Mouse (Mus musculus) embryonic facial prominence, embryonic 15.5 days (tissue): ENCODE results near the gene Zc3hc1. TPM values are rescaled to one million over a fixed set of nuclear protein-coding genes. Genes with fewer than 3 reads are reported as not detected.
A peak's percentile ranks its signal among the peaks of the same experiment; 100 is the strongest.
"Not testable (repeated sequence)": the region's sequence is repeated elsewhere in the genome, so short reads cannot be mapped to it uniquely, and the experiment has no call there.

Experiments
- ATAC-seq: fragments of 200-750 bp; cut with Nextera tagmentation; 2 replicates; pipeline ENCODE4 v1.8.0; 2017; ENCODE audit warnings: low read depth, moderate TSS enrichment; ENCODE audit not compliant: insufficient number of reproducible peaks, low FRiP score, low TSS enrichment
- H3K27ac ChIP-seq: fragments of 300-500 bp; sonication (generic); replicated peaks from 2 replicates; pipeline ENCODE4 v1.5.1; 2015; ENCODE audit warnings: mild to moderate bottlenecking, inconsistent platforms
- H3K27me3 ChIP-seq: fragments of 300-500 bp; sonication (generic); 2 replicates; pipeline ENCODE4 v1.6.1; 2015; ENCODE audit warnings: inconsistent platforms
- H3K36me3 ChIP-seq: fragments of 300-500 bp; sonication (generic); 2 replicates; pipeline ENCODE4 v1.6.1; 2015; ENCODE audit warnings: mild to moderate bottlenecking, inconsistent platforms
- H3K4me1 ChIP-seq: fragments of 300-500 bp; sonication (generic); 2 replicates; pipeline ENCODE4 v1.6.1; 2015; ENCODE audit warnings: inconsistent platforms
- H3K4me2 ChIP-seq: fragments of 300-500 bp; sonication (generic); replicated peaks from 2 replicates; pipeline ENCODE4 v1.6.1; 2015; ENCODE audit warnings: mild to moderate bottlenecking, inconsistent platforms
- H3K4me3 ChIP-seq: fragments of 300-500 bp; sonication (generic); replicated peaks from 2 replicates; pipeline ENCODE4 v1.5.1; 2015; ENCODE audit warnings: mild to moderate bottlenecking, inconsistent platforms
- H3K9ac ChIP-seq: fragments of 300-500 bp; sonication (generic); 2 replicates; pipeline ENCODE4 v1.6.1; 2015; ENCODE audit warnings: inconsistent platforms
- H3K9me3 ChIP-seq: fragments of 300-500 bp; sonication (generic); replicated peaks from 2 replicates; pipeline ENCODE4 v1.6.1; 2016; ENCODE audit warnings: inconsistent platforms
- WGBS: fragments of 180-500 bp; shearing (Covaris S2); methylation state at CpG from one replicate; pipeline ENCODE4 v1.1.7; 2015; 5-methylcytosine and 5-hydroxymethylcytosine counted together
- polyA plus RNA-seq: library from polyadenylated mRNA; unstranded; fragments of >200 nt; fragmentation: Nextera tagmentation; extraction: Ambion mirVana; gene quantifications from 2 replicates; pipeline ENCODE4 v1.2.1, GENCODE M21; 2015

Gene Zc3hc1
- polyA plus RNA-seq, 1 experiment from 2014 or later = 49.5 TPM

- 0 out of 2 replicates have a peak, but pooled peaks cover 3% of the 10 kb centered on the region for H3K36me3 ChIP-seq
- H3K9ac ChIP-seq = no peak overlapping the region
- no peaks in the 10 kb centered on the region for H3K27me3 ChIP-seq
- H3K27ac ChIP-seq = no peak overlapping the region
- WGBS = 81% methylated on average over 5 of the region's 5 CpGs
- no peak overlapping the region for H3K4me2 ChIP-seq
- no peak overlapping the region for H3K4me3 ChIP-seq
- no peak for ATAC-seq
- H3K9me3 ChIP-seq = no peaks in the 10 kb centered on the region
- H3K4me1 ChIP-seq = peaks cover 5% of the 10 kb centered on the region; the same call in 1 of the 2 replicates
These were observed 13.8 kb upstream of the Zc3hc1 start for GRCm38 (mm10) chr6:30404671-30405070.

DNA sequence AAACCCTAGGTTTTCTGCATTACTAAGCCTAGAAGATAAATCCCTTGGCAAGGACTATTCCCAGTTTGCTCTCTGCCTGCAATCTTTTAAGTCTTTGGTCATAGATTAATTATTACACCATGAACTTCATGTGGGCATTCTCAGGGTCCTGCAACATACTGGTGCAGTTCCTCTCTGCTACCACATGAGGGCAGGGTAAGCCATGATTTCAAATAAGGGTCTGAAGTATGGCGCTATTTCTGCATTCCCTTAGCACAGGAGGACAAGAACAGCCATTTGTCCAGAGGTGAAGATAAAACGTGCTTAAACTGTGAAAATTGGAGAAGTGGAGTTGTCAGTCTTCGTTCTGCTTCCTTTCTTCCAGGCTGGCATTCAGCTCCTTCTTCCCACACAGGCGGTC lies 12.6 kb upstream of the Zc3hc1 start:
- Histone ChIP-seq H3K27ac (no peak overlapping the region), H3K27me3 (no peaks in the 10 kb centered on the region), H3K4me1 (peaks cover 5% of the 10 kb centered on the region; the same call in 1 of the 2 replicates), H3K4me3 (peak overlapping the region; percentile 28), H3K9ac (no peak overlapping the region), H3K9me3 (no peaks in the 10 kb centered on the region), H3K36me3 (0 out of 2 replicates have a peak, but pooled peaks cover 3% of the 10 kb centered on the region), H3K4me2 (peak overlapping the region; percentile 42)
- 21% methylated on average over 4 of the region's 4 CpGs for WGBS
- no peak for ATAC-seq

DNA sequence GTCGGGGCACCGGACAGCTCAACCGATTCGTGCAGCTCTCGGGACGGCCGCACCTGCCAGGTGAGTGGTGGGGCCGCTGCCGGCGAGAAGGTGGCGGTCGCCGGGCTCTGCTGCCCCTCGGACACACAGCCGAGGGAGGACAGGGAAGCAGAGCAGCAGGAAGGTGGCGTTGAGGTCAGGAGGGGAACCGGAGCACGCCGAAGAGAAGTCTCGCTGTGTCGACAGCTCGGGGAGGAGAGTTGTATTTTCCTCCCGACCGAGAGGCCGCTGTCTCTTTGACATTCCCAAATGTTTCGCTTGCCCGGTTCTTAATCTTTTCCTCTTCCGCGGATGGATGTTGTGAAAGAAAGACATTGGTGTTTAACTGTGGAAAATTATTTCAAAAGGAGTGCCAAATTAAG lies 11.3 kb upstream of the Zc3hc1 start:
- peak overlapping the region; percentile 46 for H3K4me2 ChIP-seq
- H3K36me3 ChIP-seq = no peaks in the 10 kb centered on the region
- H3K9me3 ChIP-seq = no peaks in the 10 kb centered on the region
- 0 out of 2 replicates have a peak, but pooled peaks have one; percentile 2 for ATAC-seq
- H3K4me3 ChIP-seq = peak overlapping the region; percentile 99
- WGBS = under 1% methylated on average over 29 of the region's 29 CpGs
- peak overlapping the region; percentile 87 for H3K9ac ChIP-seq
- peak overlapping the region; percentile 91 for H3K27ac ChIP-seq
- H3K4me1 ChIP-seq = peaks cover 5% of the 10 kb centered on the region; the same call in 1 of the 2 replicates
- H3K27me3 ChIP-seq = no peaks in the 10 kb centered on the region

DNA sequence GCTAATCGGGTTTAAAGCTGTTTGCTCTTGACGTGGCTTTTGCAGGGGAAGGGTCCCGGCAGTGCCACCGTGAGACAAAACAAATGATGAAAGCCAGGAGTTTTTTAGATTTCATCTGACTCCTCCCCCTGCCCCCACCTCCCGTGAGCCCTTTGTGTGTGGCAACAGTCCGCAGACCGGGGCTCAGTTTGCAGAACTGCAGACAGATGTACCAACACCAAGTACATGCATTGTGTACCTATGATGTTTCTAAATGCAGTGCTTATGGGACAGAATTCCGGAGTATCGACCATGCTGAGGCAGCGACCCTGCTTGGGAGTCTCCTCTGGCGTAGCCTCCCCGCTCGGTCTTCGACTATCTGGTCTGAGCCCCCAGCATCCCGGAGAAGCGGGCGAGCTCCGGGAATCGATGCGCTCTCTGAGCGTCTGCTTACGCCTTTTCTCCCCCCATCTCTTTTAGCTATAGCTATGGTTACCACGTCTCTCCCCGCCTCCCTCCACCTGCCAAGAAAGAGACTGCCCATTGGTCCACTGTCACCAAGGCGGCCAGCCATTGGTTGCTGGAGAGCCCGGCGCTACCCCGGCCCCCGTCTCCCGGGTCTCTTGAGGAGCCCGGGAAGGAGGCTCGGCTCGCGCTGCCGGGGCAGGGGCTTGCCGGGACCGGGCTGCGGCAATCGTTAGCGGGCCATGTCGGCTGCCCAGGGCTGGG lies 10.6 kb upstream of the Zc3hc1 start, which contains the start of gene Klhdc10:
Gene Klhdc10 (plus strand): TSS at position 561 of the 708 bp plus-strand sequence.
- WGBS = under 1% methylated on average over 41 of the region's 41 CpGs
- Histone ChIP-seq H3K9ac (peak within 1 kb of the TSS; percentile 87), H3K27me3 (no peaks in the 10 kb centered on the region), H3K27ac (peak within 1 kb of the TSS; percentile 99), H3K9me3 (no peaks in the 10 kb centered on the region), H3K4me2 (peak within 1 kb of the TSS; percentile 46), H3K4me3 (peak within 1 kb of the TSS; percentile 99), H3K4me1 (peaks cover 5% of the 10 kb centered on the region; the same call in 1 of the 2 replicates), H3K36me3 (no peaks in the 10 kb centered on the region)
- peak; percentile 99 for ATAC-seq

- Histone ChIP-seq H3K27me3 (no peaks in the 10 kb centered on the region), H3K36me3 (no peaks in the 10 kb centered on the region), H3K9ac (peak overlapping the region; percentile 63), H3K9me3 (no peaks in the 10 kb centered on the region), H3K4me2 (peak overlapping the region; percentile 46), H3K4me3 (peak overlapping the region; percentile 99), H3K27ac (peak overlapping the region; percentile 99), H3K4me1 (peaks cover 5% of the 10 kb centered on the region; the same call in 1 of the 2 replicates)
- no peak for ATAC-seq
- 5% methylated on average over 7 of the region's 7 CpGs for WGBS
These were observed 9.9 kb upstream of the Zc3hc1 start for GRCm38 (mm10) chr6:30400716-30401115.

DNA sequence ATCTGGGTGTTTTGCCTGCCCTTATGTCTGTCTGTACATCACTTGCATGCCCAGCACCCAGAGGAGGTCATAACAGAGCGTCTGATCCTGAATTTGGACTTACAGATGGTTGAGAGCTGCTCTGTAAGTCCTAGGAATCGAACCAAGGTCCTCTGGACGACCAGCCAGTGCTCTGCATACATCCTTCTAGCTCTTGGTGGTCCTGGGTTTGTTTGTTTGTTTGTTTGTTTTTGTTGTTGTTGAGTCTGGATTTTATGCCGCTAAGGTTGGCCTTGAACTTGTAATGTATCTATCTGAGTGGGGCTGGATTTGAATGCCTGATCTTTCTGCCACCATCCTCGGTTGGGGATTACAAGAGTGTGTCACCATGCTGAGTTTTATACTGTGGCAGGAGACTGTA lies 9.3 kb upstream of the Zc3hc1 start:
- no peak overlapping the region for H3K4me3 ChIP-seq
- no peaks in the 10 kb centered on the region for H3K36me3 ChIP-seq
- no peaks in the 10 kb centered on the region for H3K27me3 ChIP-seq
- 83% methylated on average over 5 of the region's 5 CpGs for WGBS
- ATAC-seq = no peak
- peaks cover 5% of the 10 kb centered on the region; the same call in 1 of the 2 replicates for H3K4me1 ChIP-seq
- H3K4me2 ChIP-seq = no peak overlapping the region
- H3K9me3 ChIP-seq = no peaks in the 10 kb centered on the region
- no peak overlapping the region for H3K27ac ChIP-seq
- no peak overlapping the region for H3K9ac ChIP-seq

DNA sequence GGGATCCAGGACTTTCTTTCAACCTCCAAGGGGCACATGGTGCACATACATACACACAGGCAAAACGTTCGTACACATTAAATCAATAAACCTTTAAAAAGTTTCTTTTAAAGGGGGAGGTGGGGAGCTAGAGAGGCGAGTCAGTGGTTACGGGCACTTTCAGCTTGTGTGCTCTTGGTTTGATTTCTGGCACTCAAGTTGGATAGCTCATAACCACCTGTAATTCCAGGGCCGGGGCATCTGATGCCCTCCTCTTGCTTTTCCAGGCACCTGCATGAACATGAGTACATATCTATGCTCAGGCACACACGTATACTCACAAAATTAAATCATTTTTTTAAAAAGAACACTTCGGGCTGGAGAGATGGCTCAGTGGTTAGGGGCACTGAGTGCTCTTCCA lies 1.2 kb upstream of the Zc3hc1 start:
- no peak overlapping the region for H3K4me3 ChIP-seq
- WGBS = 89% methylated on average over 7 of the region's 7 CpGs
- no peak overlapping the region for H3K9ac ChIP-seq
- no peaks in the 10 kb centered on the region for H3K27me3 ChIP-seq
- no peak overlapping the region for H3K4me2 ChIP-seq
- peaks cover 3% of the 10 kb centered on the region; the same call in 1 of the 2 replicates for H3K36me3 ChIP-seq
- H3K4me1 ChIP-seq = no peaks in the 10 kb centered on the region
- no peak for ATAC-seq
- no peak overlapping the region for H3K27ac ChIP-seq
- no peaks in the 10 kb centered on the region for H3K9me3 ChIP-seq

DNA sequence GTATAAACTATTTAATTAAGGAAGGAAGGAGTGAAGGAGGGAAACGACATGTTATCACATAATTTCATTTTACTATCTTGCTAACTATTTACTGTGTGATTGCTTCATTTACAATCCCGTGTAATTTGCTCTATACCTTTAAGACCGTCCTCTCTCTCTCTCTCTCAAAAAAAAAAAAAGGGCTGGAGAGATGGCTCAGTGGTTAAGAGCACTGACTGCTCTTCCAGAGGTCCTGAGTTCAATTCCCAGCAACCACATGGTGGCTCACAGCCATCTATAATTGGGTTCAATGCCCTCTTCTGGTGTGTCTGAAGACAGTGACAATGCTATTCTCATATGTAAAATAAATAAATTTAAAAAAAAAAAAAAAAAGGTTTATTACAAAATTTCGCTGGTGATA lies 557 bp downstream of the Zc3hc1 start:
- not testable (repeated sequence) for ATAC-seq, H3K4me1 ChIP-seq, H3K27ac ChIP-seq, H3K9me3 ChIP-seq, H3K27me3 ChIP-seq
- Histone ChIP-seq H3K4me3 (peak overlapping the region; percentile 62), H3K36me3 (peaks cover 20% of the 10 kb centered on the region), H3K4me2 (peak overlapping the region; percentile 45), H3K9ac (peak overlapping the region; percentile 39)
- WGBS = 21% methylated on average over 4 of the region's 4 CpGs

- Histone ChIP-seq H3K27ac (no peak overlapping the region), H3K27me3 (no peaks in the 10 kb centered on the region), H3K9me3 (no peaks in the 10 kb centered on the region), H3K4me1 (no peaks in the 10 kb centered on the region), H3K9ac (no peak overlapping the region), H3K4me3 (no peak overlapping the region), H3K4me2 (no peak overlapping the region), H3K36me3 (peaks cover 75% of the 10 kb centered on the region)
- ATAC-seq = no peak
- 61% methylated on average over 3 of the region's 3 CpGs for WGBS
These were observed 9.7 kb downstream of the Zc3hc1 start for GRCm38 (mm10) chr6:30381116-30381515.

DNA sequence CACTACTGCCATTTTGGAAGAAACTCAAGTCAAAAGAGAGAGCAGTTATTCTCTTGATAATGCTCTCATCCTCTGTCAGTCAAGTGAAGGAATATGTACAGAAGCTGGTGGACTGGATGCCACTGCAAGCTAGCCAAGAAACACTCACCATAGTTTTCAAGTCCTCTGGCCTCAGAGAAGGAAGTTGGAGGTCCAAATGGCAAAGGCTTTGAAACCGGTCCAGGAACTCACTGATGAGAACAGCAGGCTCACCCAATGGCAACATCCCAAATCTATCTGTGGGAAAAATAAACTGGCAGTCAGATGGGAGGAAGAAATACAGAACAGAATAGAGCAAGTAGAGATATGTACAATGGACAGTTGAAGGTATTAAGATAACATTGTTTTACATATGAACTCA lies 15.0 kb downstream of the Zc3hc1 start:
- H3K9me3 ChIP-seq = no peaks in the 10 kb centered on the region
- H3K4me2 ChIP-seq = no peak overlapping the region
- no peak overlapping the region for H3K9ac ChIP-seq
- no peaks in the 10 kb centered on the region for H3K4me1 ChIP-seq
- H3K27me3 ChIP-seq = no peaks in the 10 kb centered on the region
- no peak overlapping the region for H3K4me3 ChIP-seq
- H3K36me3 ChIP-seq = peaks cover 74% of the 10 kb centered on the region
- WGBS = 88% methylated on average over 1 of the region's 1 CpGs
- no peak overlapping the region for H3K27ac ChIP-seq
- no peak for ATAC-seq

DNA sequence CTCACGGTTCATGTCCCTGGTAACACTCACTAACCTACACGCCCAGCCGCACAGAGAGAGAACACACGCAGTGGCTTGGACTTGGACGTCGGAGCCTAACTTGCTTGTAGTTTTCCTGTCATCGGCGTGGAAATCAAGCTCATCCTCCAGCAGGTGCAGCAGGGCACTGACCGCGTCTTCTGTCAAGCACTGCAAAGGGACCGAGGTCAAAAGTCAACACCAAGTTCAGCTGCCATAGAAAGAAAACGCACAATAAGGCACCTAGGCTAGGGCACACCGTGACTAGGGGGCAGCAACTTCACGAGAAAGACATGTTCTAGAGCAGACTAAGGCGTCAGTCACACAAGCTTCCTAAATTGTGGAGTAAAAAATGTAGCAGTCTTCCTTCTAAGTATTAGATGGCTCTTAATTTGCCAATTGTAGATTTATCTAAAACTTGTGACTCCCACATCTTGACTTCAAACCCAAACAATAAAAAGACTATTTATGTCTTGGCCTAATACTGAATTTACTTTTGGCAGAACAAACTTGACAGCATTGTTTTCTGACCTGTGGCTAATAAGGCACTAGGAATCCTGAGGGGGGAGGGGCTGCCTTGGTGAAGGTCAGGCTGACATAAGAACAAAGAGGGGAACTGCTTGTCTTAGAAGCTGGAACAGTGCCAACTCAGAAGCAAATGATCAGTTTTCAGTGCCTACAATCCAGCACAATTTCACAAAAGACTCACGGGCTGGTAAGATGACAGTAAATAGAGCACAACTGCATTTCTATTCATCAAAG lies 15.9 kb downstream of the Zc3hc1 start:
- Histone ChIP-seq H3K36me3 (peaks cover 74% of the 10 kb centered on the region), H3K27ac (no peak overlapping the region), H3K4me2 (no peak overlapping the region), H3K4me3 (no peak overlapping the region), H3K4me1 (no peaks in the 10 kb centered on the region), H3K9ac (no peak overlapping the region), H3K9me3 (no peaks in the 10 kb centered on the region), H3K27me3 (no peaks in the 10 kb centered on the region)
- WGBS = 80% methylated on average over 16 of the region's 16 CpGs
- ATAC-seq = no peak
